Mouse (Mus musculus): ENCODE results near the gene Aak1.

DNA sequence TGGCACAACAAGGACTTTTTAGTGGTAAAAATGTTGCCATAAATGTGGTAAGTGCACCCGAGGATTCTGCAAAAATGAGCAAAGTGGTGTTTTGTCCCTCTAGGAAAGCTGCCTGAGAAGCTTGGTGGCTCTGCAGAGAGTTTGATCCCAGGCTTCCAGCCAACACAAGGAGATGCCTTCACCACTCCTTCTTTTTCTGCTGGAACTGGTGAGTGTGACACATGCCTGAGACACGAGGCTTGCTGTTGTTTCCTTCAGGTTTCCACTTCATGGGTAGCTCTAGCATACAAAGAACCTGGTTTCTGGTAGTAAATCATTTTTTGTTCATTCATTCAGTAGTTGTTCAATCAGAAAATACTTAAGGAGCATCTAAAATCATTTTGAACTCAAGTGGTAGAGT is 117.8 kb downstream of the Aak1 start:
- TF ChIP-seq CTCF (IDR thresholded peaks at IDR 0.05; ENCODE audit: low read depth) (no peak), EP300 (IDR thresholded peaks at IDR 0.05; ENCODE audit: low read depth) (no peak)
